Mouse (Mus musculus) lung, adult 2 months (tissue): ENCODE results near the gene Cacna1c.

Experiments used
- CTCF ChIP-seq: fragments of 200-500 bp; IDR thresholded peaks from 2 replicates; pipeline ENCODE4 v1.5.1; 2011; ENCODE audit warnings: mild to moderate bottlenecking, low read length, control low read depth; ENCODE audit not compliant: insufficient read depth
- POLR2A ChIP-seq: fragments of 200-500 bp; IDR thresholded peaks from 2 replicates; pipeline ENCODE4 v1.6.1; 2011; ENCODE audit warnings: low read depth, mild to moderate bottlenecking, control low read depth, low read length, borderline replicate concordance; ENCODE audit errors: extremely low read depth

DNA sequence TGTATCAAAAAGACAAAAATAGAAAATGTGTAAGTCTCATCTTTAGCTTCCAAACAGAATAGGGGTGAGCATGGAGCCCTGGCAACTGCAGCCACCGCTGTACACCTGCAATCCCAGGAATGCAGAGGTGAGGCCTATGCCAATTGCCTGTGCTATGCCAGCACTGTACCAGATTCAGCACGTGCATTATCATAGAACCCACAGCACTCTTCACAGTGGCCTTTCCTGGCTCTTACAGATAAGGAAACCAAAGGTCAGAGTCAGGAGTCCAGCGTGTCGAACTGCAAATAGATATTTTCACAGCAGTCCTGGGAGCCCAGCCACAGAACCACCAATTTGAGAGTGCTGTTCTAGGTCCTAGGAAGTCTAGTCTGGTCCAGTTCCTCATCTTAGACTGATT lies 227.4 kb downstream of the Cacna1c start:
- no peak for TF ChIP-seq CTCF
- TF ChIP-seq POLR2A, result no peak
